Mouse (Mus musculus) retina, postnatal 1 day (tissue): ENCODE measurements around the gene 1700016K19Rik.

Experiments used
- DNase-seq: peaks from one replicate; pipeline ENCODE4 v3.0.0-alpha.2; 2012

1700016K19Rik gene

GRCm38 (mm10) chr11:75999440-76000155 is at the start of gene 1700016K19Rik:
1700016K19Rik (plus strand) TSS chr11:75999912.
- peak; percentile 94 for DNase-seq

- no peak for DNase-seq
Measured at GRCm38 (mm10) chr11:75950459-75950858, 49.3 kb upstream of the 1700016K19Rik start.

- no peak for DNase-seq
Measured at GRCm38 (mm10) chr11:75951895-75952294, 47.8 kb upstream of the 1700016K19Rik start.

GRCm38 (mm10) chr11:75954896-75955295 is 44.8 kb upstream of the 1700016K19Rik start:
- no peak for DNase-seq

GRCm38 (mm10) chr11:75956651-75957050 is 43.1 kb upstream of the 1700016K19Rik start:
- DNase-seq, result no peak

DNA sequence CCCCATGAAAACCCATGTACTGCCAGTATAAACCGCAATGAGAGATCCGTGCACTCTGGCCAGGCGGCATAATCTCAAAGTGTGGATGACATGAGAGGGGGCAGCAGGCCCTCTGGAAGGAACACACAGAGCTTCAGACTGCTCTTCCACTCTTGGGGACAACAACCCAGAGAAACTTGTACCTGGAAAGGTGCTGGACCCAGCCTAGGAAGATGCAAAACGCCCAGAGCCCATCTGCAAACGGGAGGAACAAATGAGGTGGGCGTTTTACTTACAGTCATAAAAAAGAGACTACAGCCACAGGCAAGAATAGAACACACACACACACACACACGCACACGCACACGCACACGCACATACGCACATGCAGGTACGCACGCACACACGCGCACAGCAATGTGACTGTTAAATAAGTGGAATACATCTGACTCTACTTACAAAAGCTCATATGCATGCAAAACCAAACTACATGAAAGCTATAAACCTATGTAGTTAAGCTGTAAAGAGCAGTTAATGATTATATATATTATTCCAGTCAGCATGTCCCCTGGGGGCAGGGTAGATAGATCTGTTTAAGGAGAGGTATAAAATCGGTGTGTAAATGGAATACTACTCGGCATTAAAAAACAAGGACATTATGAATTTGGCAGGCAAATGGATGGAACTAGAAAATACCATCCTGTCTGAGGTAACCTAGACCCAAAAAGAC is 42.4 kb upstream of the 1700016K19Rik start:
- DNase-seq, result no peak

DNA sequence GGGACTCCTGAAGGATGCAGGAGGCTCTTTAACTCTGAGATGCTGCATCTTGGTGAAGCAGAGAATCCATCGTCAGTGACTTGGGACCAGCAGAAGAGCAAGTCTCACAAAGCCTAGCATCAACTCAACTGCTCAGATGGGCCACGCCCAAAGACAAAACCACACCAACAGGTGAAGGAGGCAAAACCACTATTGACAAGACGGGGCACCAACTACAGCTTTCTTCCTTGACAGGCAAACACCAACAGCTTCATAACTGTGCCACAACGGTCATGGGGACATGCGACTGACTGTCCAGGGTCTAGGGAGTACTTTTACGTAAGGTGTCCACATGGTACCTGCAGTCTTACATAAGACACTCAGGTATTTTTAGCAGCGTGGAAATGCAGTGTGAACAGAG is 37.9 kb upstream of the 1700016K19Rik start:
- DNase-seq, result no peak

- peak; percentile 80 for DNase-seq
Measured at GRCm38 (mm10) chr11:75963730-75964475, 35.8 kb upstream of the 1700016K19Rik start.

DNA sequence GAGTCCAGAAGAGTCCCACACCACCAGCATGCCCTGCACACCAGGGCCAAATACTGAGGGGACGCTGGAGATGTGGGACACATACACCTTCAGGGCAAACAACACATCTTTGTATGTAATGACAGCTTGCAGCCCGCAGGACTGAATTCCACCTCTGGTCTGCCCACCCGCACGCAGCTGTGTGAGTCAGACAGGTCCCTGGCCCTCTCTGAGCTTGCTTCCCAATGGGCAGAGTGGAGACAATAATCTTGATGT is 35.3 kb upstream of the 1700016K19Rik start:
- DNase-seq, result no peak

DNA sequence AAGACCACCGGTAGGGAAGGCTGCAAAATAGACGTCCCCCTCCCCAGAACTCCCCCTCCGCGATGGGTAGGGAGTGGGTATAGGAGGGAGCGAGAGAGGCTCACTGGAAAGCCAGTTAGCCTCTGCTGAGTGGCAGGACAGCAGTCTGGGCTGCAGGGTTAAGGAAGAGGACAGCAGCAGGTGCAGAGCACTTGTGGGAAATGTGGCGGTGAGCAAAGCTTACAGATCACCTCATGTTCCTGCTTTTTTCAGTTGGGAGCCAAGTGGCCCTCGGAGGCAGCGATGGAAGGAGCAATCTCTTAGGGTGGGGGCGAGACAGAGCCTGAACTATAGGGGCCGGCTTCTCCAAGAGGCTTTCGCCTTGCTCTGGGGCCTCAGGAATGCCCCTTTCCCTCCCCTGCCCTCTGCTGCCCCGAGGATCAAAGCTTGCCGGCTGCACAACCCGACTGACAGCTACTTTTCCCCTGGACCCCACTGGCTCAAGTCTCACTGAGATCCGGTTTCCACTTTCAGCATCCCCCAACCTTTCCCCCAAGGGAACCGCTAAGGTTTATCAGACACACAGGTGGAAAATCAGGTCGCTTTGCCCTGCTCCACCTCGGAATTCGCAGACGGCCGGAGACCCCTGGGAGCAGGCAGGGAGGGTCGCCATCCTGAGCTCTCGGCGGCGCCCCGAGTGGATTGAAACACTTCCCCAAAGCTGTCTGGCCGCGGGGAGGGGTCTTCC is 33.9 kb upstream of the 1700016K19Rik start:
- DNase-seq, result peak; percentile 30

DNA sequence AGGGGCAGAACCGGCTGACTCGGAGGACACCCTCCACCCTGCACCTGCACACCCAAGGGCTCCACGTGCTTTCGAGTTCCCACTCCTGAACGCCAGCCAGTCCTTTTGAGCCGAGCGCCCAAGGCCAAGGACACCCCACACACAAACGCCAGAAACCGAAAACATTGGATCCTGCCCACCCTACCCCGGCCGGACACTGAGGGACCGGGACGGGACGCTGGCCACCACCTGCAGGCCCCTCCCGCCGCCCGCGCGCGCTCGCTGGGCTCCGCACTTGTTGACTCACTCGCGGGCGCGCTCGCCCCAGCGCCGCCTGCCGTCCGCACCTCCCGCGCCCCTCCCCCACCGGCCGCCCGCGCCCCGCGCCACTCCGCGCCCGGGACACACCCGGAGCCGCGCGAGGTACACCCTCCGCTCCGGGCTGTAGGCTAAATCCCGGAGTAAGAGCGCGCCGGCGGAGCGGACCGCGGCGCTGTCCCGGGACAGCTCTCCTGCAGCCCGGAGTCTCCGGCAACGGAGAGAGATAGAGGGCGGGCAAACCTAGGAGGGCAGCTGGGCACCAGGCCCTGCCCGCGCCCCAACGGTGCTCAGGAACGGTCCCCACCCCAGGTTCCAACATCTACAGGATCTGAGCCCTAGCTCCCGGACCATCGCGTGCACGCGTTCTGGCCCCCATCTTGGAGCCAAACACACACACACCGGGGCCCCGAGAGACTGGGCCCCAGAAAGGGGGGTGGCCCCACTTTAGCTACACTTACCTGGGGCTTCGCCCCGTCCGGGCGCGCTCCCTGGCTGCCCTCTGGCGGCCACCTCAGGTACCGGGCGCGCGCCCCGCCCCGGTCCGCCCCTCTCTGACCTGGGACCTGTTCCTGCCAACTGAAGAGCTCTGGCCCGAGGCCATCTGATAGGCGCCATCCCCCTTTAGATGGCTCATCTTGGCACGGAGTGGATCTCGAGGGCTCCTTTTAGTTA is 33.0 kb upstream of the 1700016K19Rik start:
- DNase-seq, result peak; percentile 78

DNA sequence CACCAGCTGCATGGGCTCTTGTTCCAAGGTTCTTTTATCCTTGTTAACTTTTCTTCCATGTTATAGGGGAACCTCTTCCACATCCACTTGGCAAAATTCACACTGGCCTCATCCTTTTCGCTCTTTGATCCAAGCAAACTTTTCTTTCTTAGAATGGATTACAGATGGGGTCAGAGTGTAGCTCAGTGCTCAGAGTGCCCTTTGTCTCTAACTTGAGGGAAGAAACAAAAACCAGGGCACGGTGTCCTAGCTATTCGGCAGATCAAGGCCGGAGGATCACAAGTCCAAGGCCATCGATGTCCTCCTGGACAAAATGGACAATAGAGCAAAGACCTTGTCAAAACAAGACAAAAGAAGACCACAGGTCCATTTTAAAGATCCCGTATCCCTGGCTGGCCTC is 31.0 kb upstream of the 1700016K19Rik start:
- DNase-seq, result no peak

DNA sequence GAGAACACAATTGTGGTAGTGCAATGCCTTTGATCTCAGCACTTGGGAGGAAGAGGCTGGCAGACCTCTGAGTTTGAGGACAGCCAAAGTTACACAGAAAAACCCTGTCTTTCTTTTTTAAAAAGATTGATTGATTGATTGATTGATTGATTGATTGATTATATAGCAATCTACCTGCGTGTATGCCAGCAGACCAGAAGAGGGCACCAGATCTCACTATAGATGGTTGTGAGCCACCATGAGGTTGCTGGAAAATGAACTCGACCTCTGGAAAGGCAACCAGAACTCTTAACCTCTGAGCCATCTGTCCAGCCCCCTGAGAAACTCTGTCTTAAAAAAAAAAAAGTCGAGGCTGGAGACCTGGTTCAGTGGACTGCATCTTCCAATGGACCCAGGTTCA is 29.1 kb upstream of the 1700016K19Rik start:
- DNase-seq, result no peak

DNA sequence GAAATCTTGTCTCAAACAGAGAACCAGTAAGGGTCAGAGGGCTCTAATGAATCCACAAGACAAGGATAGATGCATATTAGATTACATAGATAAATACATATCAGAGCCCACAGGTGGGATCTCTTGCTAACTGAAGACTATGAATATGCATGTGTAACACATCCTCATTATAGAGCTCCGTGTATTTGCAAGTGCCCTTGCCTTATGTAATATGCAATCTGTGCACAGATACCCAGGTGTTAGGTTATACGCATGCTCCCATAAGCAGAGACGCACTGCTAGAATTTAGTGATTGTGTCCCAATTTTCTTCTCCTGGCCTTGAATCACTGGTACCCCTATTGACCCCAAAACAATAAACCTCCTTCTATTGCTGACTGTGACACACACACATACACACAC is 27.5 kb upstream of the 1700016K19Rik start:
- no peak for DNase-seq

GRCm38 (mm10) chr11:75972916-75973567 is 26.7 kb upstream of the 1700016K19Rik start:
- no peak for DNase-seq

DNA sequence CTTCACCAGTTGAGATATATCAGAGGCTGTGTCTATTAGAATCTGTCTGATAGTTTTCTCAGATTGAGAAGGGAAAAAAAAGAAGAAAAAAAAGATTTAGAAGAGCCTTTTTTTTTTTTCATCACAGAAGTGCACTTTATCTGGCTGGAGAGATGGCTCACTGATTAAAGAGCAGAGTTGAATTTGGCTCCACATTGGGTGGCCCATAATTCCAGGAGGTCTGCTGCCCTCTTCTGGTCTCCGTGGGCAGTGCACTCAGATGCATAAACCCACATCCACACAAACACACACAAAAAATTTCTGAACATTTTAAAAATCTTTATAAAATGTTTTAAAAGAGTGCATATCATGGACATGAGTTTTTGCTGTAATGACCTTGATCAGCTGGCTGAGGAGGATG is 25.7 kb upstream of the 1700016K19Rik start:
- no peak for DNase-seq

DNA sequence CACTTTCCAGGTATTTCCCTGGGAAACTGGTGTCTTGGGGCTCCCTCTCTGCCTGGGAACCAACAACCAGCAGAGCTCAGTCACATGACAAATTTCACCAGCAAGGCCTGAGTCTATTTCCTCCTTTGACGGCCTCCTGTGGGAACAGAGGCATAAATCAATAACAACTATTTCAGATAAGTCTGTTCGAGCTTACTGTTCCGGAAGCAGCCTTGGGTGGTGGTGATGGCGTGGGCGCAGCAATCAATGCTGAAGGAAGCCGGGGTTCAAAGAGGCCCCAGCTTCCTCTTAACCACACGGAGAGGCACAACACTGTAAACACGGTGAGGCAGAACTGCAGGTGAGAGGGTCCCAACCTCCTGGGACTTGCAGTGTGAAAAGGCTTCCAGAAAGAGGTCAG is 23.0 kb upstream of the 1700016K19Rik start:
- no peak for DNase-seq

- DNase-seq, result no peak
Measured at GRCm38 (mm10) chr11:75978051-75978450, 21.7 kb upstream of the 1700016K19Rik start.

GRCm38 (mm10) chr11:75980413-75980812 is 19.3 kb upstream of the 1700016K19Rik start:
- no peak for DNase-seq

DNA sequence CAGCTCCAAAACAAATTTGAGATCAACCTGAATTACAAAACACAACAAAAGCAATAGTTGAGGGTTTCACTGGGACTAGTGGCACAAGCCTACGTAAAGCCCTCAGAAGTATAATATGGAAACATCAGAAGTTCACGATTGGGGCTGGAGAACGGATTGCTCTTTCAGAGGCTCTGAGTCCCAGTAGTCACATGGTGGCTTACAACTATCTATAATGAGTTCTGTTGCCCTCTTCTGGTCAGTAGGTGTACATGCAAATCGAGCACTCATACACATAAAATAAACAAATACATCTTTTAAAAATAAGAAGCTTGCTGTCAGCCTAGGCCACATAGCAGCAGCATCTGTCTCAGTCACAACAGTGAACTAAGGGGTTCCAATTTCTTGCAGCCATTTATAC is 16.5 kb upstream of the 1700016K19Rik start:
- DNase-seq, result peak; percentile 32

DNA sequence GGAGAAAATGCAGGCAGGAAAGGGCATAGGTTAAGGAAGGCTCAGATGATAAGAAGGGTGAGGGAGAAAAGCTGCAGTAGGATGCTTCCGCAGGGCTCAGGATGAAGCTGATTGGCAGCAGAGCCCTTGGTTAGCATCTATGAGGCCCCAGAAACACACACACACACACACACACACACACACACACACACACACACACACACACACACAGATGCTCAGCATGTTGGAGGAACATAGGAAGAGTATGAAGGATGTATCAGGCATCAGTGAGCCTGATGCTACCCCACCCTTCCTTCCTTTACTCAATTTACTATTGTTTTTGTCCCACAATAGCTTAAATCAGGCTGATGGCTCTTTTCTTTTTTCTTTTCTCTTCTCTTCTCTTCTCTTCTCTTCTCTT is 15.1 kb upstream of the 1700016K19Rik start:
- no peak for DNase-seq

- no peak for DNase-seq
Measured at GRCm38 (mm10) chr11:75985948-75986347, 13.8 kb upstream of the 1700016K19Rik start.
